Mouse (Mus musculus): ENCODE data around the gene Skap2. TPM values are rescaled to one million over a fixed set of nuclear protein-coding genes. Genes with fewer than 3 reads are reported as not detected.
A peak's percentile ranks its signal among the peaks of the same experiment; 100 is the strongest.

Skap2 gene
- polyA plus RNA-seq, 1 experiment from 2014 or later: 449 TPM

DNA sequence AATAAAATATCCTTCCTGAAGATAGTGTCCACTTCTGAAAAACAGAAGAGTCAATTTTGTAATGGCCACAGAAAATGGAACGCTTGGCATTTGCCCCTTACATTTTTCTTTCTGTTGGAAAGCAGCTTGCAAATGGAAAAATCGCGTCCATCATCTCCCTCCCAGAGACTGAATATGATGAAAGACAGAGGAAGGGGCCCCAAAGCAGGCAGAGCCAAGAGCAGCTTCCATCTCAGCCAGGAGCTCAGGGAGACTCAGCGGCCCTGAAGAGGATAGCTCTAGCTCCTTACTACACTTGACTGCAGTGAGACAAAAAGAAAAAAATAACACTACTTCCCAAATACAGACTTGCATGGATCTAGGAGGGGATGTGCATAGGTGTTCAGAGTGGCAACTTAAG lies 122.5 kb downstream of the Skap2 start:
- H3K27ac ChIP-seq: no peak overlapping the region
- peaks cover 6% of the 10 kb centered on the region; the same call in 1 of the 2 replicates for H3K79me2 ChIP-seq (ENCODE audit: inconsistent target)
- peaks cover 27% of the 10 kb centered on the region for H3K36me3 ChIP-seq (ENCODE audit: inconsistent target)
- 97% methylated on average over 4 of the region's 4 CpGs for WGBS (ENCODE audit: missing documents)
- H3K4me3 ChIP-seq (ENCODE audit: inconsistent target): no peak overlapping the region

- H3K27ac ChIP-seq: no peak overlapping the region
- H3K79me2 ChIP-seq (ENCODE audit: inconsistent target): peaks cover 13% of the 10 kb centered on the region; the same call in 1 of the 2 replicates
- peaks cover 18% of the 10 kb centered on the region for H3K36me3 ChIP-seq (ENCODE audit: inconsistent target)
- H3K4me3 ChIP-seq (ENCODE audit: inconsistent target): no peak overlapping the region
- 59% methylated on average over 3 of the region's 3 CpGs for WGBS (ENCODE audit: missing documents)
Observed at GRCm38 (mm10) chr6:51886902-51887431, 125.4 kb downstream of the Skap2 start.

GRCm38 (mm10) chr6:51882880-51883274 lies 129.5 kb downstream of the Skap2 start:
- Histone ChIP-seq H3K79me2 (ENCODE audit: inconsistent target) (peaks cover 27% of the 10 kb centered on the region; the same call in 1 of the 2 replicates), H3K36me3 (ENCODE audit: inconsistent target) (peaks cover 11% of the 10 kb centered on the region; the same call in 1 of the 2 replicates), H3K27ac (no peak overlapping the region), H3K4me3 (ENCODE audit: inconsistent target) (no peak overlapping the region)
- WGBS (ENCODE audit: missing documents): 95% methylated on average over 5 of the region's 5 CpGs

DNA sequence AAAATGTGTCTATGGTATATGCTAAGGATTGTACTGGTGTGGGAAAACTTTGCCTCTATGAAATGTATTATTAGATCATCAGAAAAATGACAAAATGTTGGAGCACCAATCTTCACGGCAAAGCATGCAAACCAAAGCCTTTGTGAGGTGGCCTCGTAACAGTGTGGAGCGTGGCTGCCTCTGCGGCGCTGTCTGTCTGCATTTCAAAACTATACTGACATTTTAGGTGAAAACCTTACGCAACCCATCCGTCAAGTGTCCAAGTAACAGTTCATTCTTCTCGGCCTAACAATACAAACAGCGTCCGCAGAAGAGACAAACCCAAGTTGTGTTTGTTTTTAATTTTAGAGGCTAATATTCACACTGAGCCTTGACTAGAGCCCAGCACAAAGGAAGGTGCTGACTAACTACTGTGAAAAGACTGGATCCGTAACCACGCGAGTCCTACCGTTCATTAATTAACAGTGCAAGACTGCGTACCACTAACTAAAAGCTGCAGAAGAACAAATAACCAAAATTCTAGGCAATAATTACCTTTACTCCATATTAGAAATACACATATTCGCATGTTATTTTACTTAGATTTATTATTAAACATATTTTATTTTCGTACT lies 130.0 kb downstream of the Skap2 start:
- no peak overlapping the region for H3K27ac ChIP-seq
- 72% methylated on average over 17 of the region's 17 CpGs for WGBS (ENCODE audit: missing documents)
- H3K4me3 ChIP-seq (ENCODE audit: inconsistent target): no peak overlapping the region
- H3K79me2 ChIP-seq (ENCODE audit: inconsistent target): peaks cover 27% of the 10 kb centered on the region; the same call in 1 of the 2 replicates
- H3K36me3 ChIP-seq (ENCODE audit: inconsistent target): peaks cover 14% of the 10 kb centered on the region; the same call in 1 of the 2 replicates

DNA sequence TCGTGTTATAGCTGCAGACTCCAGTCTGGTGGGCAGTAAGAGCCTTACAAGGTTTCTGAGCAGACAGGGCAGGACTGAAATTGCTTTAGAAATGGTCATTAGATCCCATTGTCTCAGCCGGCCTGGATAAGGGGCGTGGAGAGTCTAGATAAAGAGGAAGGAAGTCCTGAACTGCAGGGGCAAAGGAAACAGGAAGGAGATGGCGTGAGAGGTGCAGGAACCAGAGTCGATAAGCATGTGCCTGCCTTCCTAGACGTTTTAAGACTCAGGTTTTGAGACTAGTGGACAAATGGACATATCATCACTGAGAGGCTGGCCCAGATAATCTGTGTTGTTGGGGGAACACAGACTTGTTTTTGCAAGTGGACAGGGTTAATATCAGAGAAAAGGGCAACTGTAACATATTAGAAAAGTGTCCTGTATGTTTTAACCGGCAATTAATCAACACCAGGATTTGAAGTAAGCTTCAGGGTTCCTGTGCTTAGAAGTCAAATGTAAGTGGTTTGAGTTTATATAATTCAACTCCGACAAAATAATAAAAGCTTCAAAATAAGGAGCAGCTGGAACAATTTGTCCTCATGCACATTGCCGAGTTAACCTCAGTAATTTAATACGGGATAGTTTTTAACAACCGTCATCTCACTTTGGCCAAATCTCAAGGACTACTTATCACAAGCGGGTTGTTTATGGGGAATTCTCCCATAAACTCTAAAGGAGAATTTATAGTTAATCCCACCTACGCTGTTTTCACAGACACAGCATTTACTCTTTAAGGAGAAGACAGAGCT lies 131.0 kb downstream of the Skap2 start:
- H3K27ac ChIP-seq: peak overlapping the region; percentile 65
- no peak overlapping the region for H3K4me3 ChIP-seq (ENCODE audit: inconsistent target)
- H3K36me3 ChIP-seq (ENCODE audit: inconsistent target): peaks cover 22% of the 10 kb centered on the region; the same call in 1 of the 2 replicates
- 24% methylated on average over 13 of the region's 13 CpGs for WGBS (ENCODE audit: missing documents)
- peaks cover 27% of the 10 kb centered on the region; the same call in 1 of the 2 replicates for H3K79me2 ChIP-seq (ENCODE audit: inconsistent target)

- peaks cover 22% of the 10 kb centered on the region; the same call in 1 of the 2 replicates for H3K36me3 ChIP-seq (ENCODE audit: inconsistent target)
- no peak overlapping the region for H3K4me3 ChIP-seq (ENCODE audit: inconsistent target)
- 49% methylated on average over 6 of the region's 6 CpGs for WGBS (ENCODE audit: missing documents)
- H3K79me2 ChIP-seq (ENCODE audit: inconsistent target): peaks cover 27% of the 10 kb centered on the region; the same call in 1 of the 2 replicates
- H3K27ac ChIP-seq: peak overlapping the region; percentile 65
Observed at GRCm38 (mm10) chr6:51880778-51881177, 131.6 kb downstream of the Skap2 start.

GRCm38 (mm10) chr6:51878551-51878950 lies 133.8 kb downstream of the Skap2 start:
- H3K27ac ChIP-seq: no peak overlapping the region
- H3K79me2 ChIP-seq (ENCODE audit: inconsistent target): peaks cover 22% of the 10 kb centered on the region; the same call in 1 of the 2 replicates
- H3K36me3 ChIP-seq (ENCODE audit: inconsistent target): peaks cover 36% of the 10 kb centered on the region
- 69% methylated on average over 2 of the region's 2 CpGs for WGBS (ENCODE audit: missing documents)
- no peak overlapping the region for H3K4me3 ChIP-seq (ENCODE audit: inconsistent target)

GRCm38 (mm10) chr6:51876841-51877553 lies 135.4 kb downstream of the Skap2 start:
- Histone ChIP-seq H3K36me3 (ENCODE audit: inconsistent target) (peaks cover 51% of the 10 kb centered on the region), H3K4me3 (ENCODE audit: inconsistent target) (no peak overlapping the region), H3K27ac (0 out of 2 replicates have a peak overlapping the region, but pooled peaks have one; percentile 34), H3K79me2 (ENCODE audit: inconsistent target) (peaks cover 14% of the 10 kb centered on the region; the same call in 1 of the 2 replicates)
- WGBS (ENCODE audit: missing documents): 76% methylated on average over 13 of the region's 13 CpGs

DNA sequence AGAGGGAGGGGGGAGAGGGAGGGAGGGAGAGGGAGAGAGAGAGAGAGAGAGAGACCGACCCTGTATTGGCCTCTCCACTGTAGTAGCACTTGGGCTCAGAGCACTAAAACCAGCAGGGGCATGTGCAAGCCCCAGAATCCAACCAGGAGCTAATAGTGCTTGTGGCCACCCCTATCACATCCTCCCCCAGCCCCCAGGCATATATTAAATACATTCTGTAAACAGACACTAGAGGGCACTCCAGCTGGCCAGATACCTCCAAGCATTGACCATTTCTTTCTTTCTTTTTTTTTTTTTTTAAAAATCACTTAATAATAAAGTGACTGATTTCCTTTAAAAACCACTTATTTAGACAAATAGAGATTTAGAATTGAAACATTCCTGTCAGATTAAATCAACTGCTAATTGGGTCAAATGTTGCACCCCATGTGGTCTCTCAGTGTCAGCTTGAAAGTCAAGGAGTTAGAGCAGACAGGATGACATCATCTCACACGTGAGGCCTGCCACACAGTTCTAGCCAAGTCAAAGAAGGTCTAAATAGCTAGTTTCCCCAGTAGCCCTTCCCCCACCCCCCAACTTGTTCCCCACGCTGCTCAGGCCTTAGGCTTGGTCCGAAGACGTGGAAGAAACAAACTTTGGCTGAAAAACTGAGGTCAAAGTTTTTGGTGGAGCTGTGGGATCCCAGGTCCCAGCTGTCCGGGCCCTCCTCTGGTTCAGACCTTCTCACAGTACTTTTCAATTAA lies 136.3 kb downstream of the Skap2 start:
- 72% methylated on average over 6 of the region's 6 CpGs for WGBS (ENCODE audit: missing documents)
- Histone ChIP-seq H3K79me2 (ENCODE audit: inconsistent target) (peaks cover 14% of the 10 kb centered on the region; the same call in 1 of the 2 replicates), H3K27ac (peak overlapping the region; percentile 34; the same call in 1 of the 2 replicates), H3K36me3 (ENCODE audit: inconsistent target) (peaks cover 58% of the 10 kb centered on the region), H3K4me3 (ENCODE audit: inconsistent target) (no peak overlapping the region)

DNA sequence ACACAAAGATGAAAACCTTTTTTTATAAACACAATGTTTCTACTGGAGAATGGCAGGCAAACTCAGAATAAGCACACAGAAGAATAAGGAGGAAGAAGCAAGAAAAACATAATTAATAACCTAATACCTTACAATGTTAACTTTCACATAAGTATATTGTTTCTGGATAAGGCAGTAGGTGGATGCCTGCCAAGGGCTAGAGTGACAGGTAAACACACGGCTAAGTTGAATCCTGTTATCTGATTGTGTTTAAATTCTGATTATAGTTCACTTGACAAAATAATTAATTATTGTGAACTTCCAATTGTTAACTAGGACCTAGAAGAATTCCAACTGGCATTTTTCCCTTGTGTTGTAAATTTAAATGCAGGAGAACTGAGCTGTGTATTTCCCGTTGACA lies 138.3 kb downstream of the Skap2 start:
- H3K27ac ChIP-seq: no peak overlapping the region

GRCm38 (mm10) chr6:51871135-51871534 lies 141.2 kb downstream of the Skap2 start:
- H3K4me3 ChIP-seq (ENCODE audit: inconsistent target): no peak overlapping the region
- 0% methylated on average over 1 of the region's 1 CpGs for WGBS (ENCODE audit: missing documents)
- no peaks in the 10 kb centered on the region for H3K79me2 ChIP-seq (ENCODE audit: inconsistent target)
- H3K36me3 ChIP-seq (ENCODE audit: inconsistent target): peaks cover 73% of the 10 kb centered on the region
- no peak overlapping the region for H3K27ac ChIP-seq

More for the DNA sequence above, 138.3 kb downstream of the Skap2 start:
- Histone ChIP-seq H3K36me3 (ENCODE audit: inconsistent target) (peaks cover 72% of the 10 kb centered on the region), H3K4me3 (ENCODE audit: inconsistent target) (no peak overlapping the region), H3K79me2 (ENCODE audit: inconsistent target) (no peaks in the 10 kb centered on the region; the same call in 1 of the 2 replicates)
- WGBS (ENCODE audit: missing documents): 93% methylated on average over 2 of the region's 2 CpGs

- H3K27ac ChIP-seq: no peak overlapping the region
- 92% methylated on average over 1 of the region's 1 CpGs for WGBS (ENCODE audit: missing documents)
- H3K36me3 ChIP-seq (ENCODE audit: inconsistent target): peaks cover 80% of the 10 kb centered on the region
- no peak overlapping the region for H3K4me3 ChIP-seq (ENCODE audit: inconsistent target)
- no peaks in the 10 kb centered on the region for H3K79me2 ChIP-seq (ENCODE audit: inconsistent target)
Observed at GRCm38 (mm10) chr6:51870294-51870693, 142.1 kb downstream of the Skap2 start.

GRCm38 (mm10) chr6:51866596-51866995 lies 145.8 kb downstream of the Skap2 start:
- Histone ChIP-seq H3K4me3 (ENCODE audit: inconsistent target) (no peak overlapping the region), H3K36me3 (ENCODE audit: inconsistent target) (peaks cover 80% of the 10 kb centered on the region), H3K79me2 (ENCODE audit: inconsistent target) (no peaks in the 10 kb centered on the region), H3K27ac (no peak overlapping the region)
- 91% methylated on average over 3 of the region's 3 CpGs for WGBS (ENCODE audit: missing documents)

- Histone ChIP-seq H3K36me3 (ENCODE audit: inconsistent target) (peaks cover 74% of the 10 kb centered on the region), H3K27ac (no peak overlapping the region), H3K79me2 (ENCODE audit: inconsistent target) (no peaks in the 10 kb centered on the region), H3K4me3 (ENCODE audit: inconsistent target) (no peak overlapping the region)
- 89% methylated on average over 4 of the region's 4 CpGs for WGBS (ENCODE audit: missing documents)
Observed at GRCm38 (mm10) chr6:51863508-51863907, 148.8 kb downstream of the Skap2 start.
